9 mouse cellular contexts compared by ENCODE assay signal in genomic region chr10:130470311-130470760, GRCm38 (mm10). TPM values are rescaled to one million over a fixed set of nuclear protein-coding genes. Genes with fewer than 3 reads are reported as not detected.
DNase-seq lines count a peak whose midpoint lies in the region; ATAC-seq and TF ChIP-seq lines count a peak whose summit lies in the region.
"Had no signal": no experiment of that assay in that cellular context is flagged by ENCODE, and none has a peak within 500 bp of the region (broad histone marks: within the 10 kb centered on the region; RNA-seq: fewer than 3 reads in every experiment).

No protein-coding gene starts in this region.

- ATAC-seq in kidney, embryonic 15.5 days (replicated peaks; ENCODE audit: low FRiP score): peak; percentile 99
- peak; percentile 98 for ATAC-seq in forebrain, embryonic 12.5 days (ENCODE audit: low FRiP score)
- ATAC-seq in intestine, embryonic 16.5 days: peak; percentile 99
- ATAC-seq in liver, postnatal 0 days: peak; percentile 49; the same call in 1 of the 2 replicates

- no peak overlapping the region for H3K27ac ChIP-seq in kidney, embryonic 15.5 days
- H3K27ac ChIP-seq in forebrain, embryonic 12.5 days: no peak overlapping the region
- no peak overlapping the region for H3K27ac ChIP-seq in intestine, embryonic 16.5 days (ENCODE audit: low read length)
- H3K27ac ChIP-seq in liver, postnatal 0 days (ENCODE audit: low read depth): no peak overlapping the region

- peak overlapping the region; percentile 50 for H3K4me3 ChIP-seq in kidney, embryonic 15.5 days (replicated peaks)
- peak overlapping the region; percentile 42 for H3K4me3 ChIP-seq in forebrain, embryonic 12.5 days (replicated peaks)
- H3K4me3 ChIP-seq in intestine, embryonic 16.5 days (ENCODE audit: low read length): peak overlapping the region; percentile 54
- peak overlapping the region; percentile 47 for H3K4me3 ChIP-seq in liver, postnatal 0 days (ENCODE audit: low read depth, low read length)

- no peak for TF ChIP-seq CTCF in liver, postnatal 0 days (IDR thresholded peaks at IDR 0.05; ENCODE audit: low read depth)

- 3% methylated on average over 36 of the region's 36 CpGs for WGBS in kidney, embryonic 15.5 days
- 4% methylated on average over 36 of the region's 36 CpGs for WGBS in forebrain, embryonic 12.5 days
- 2% methylated on average over 36 of the region's 36 CpGs for WGBS in intestine, embryonic 16.5 days
- 2% methylated on average over 36 of the region's 36 CpGs for whole genome bisulfite sequencing in liver, postnatal 0 days (ENCODE audit: insufficient replicate concordance)

- H3K4me2 ChIP-seq in kidney, embryonic 15.5 days: peak overlapping the region; percentile 80
- H3K4me2 ChIP-seq in forebrain, embryonic 12.5 days: peak overlapping the region; percentile 66
- H3K4me2 ChIP-seq in intestine, embryonic 16.5 days (ENCODE audit: low read depth, low read length): peak overlapping the region; percentile 89
- H3K4me2 ChIP-seq in liver, postnatal 0 days (ENCODE audit: low read depth, low read length): peak overlapping the region; percentile 77

- TF ChIP-seq EP300 in liver, postnatal 0 days (IDR thresholded peaks at IDR 0.05; ENCODE audit: low read depth): no peak

- no peaks in the 10 kb centered on the region for H3K4me1 ChIP-seq in kidney, embryonic 15.5 days
- no peaks in the 10 kb centered on the region for H3K4me1 ChIP-seq in forebrain, embryonic 12.5 days
- no peaks in the 10 kb centered on the region for H3K4me1 ChIP-seq in intestine, embryonic 16.5 days (ENCODE audit: control insufficient read depth, insufficient read depth, low read length)
- H3K4me1 ChIP-seq in liver, postnatal 0 days (ENCODE audit: insufficient read depth): no peaks in the 10 kb centered on the region

- DNase-seq in kidney, adult 9 months: no peak
- DNase-seq in adrenal gland, postnatal 10 days: peak; percentile 41
- peak; percentile 24 for DNase-seq in liver, postnatal 0 days
- DNase-seq in retina, embryonic 14.5 days (ENCODE audit: low spot score): peak; percentile 71
- DNase-seq in spleen, postnatal 36 days (ENCODE audit: low spot score in 2 of 2): no peak

- peak overlapping the region; percentile 47 for H3K9ac ChIP-seq in kidney, embryonic 15.5 days
- H3K9ac ChIP-seq in forebrain, embryonic 12.5 days: peak overlapping the region; percentile 54
- H3K9ac ChIP-seq in intestine, embryonic 16.5 days (ENCODE audit: low read depth, low read length): peak overlapping the region; percentile 75
- H3K9ac ChIP-seq in liver, postnatal 0 days (replicated peaks): peak overlapping the region; percentile 22; the same call in 1 of the 2 replicates

- H3K36me3 ChIP-seq in kidney, embryonic 15.5 days: no peaks in the 10 kb centered on the region
- no peaks in the 10 kb centered on the region for H3K36me3 ChIP-seq in forebrain, embryonic 12.5 days (replicated peaks)
- no peaks in the 10 kb centered on the region for H3K36me3 ChIP-seq in intestine, embryonic 16.5 days (ENCODE audit: control insufficient read depth, insufficient read depth, low read length)
- H3K36me3 ChIP-seq in liver, postnatal 0 days (replicated peaks; ENCODE audit: insufficient read depth, low read length): no peaks in the 10 kb centered on the region

- H3K27me3 ChIP-seq in kidney, embryonic 15.5 days: no peaks in the 10 kb centered on the region
- H3K27me3 ChIP-seq in forebrain, embryonic 12.5 days: no peaks in the 10 kb centered on the region
- H3K27me3 ChIP-seq in intestine, embryonic 16.5 days (replicated peaks; ENCODE audit: control insufficient read depth, insufficient read depth, low read length): no peaks in the 10 kb centered on the region
- no peaks in the 10 kb centered on the region for H3K27me3 ChIP-seq in liver, postnatal 0 days (ENCODE audit: insufficient read depth, low read length)

- H3K9me3 ChIP-seq in kidney, embryonic 15.5 days (replicated peaks): no peaks in the 10 kb centered on the region
- H3K9me3 ChIP-seq in forebrain, embryonic 12.5 days: no peaks in the 10 kb centered on the region
- H3K9me3 ChIP-seq in intestine, embryonic 16.5 days (ENCODE audit: control insufficient read depth, low read length): no peaks in the 10 kb centered on the region
- H3K9me3 ChIP-seq in liver, postnatal 0 days (ENCODE audit: low read length): no peaks in the 10 kb centered on the region

RNA-seq across cellular contexts. Expression of gene Vmn2r86, which starts 14.5 kb away (rescaled TPM):
- not detected in 2 replicates for polyA plus RNA-seq in kidney, embryonic 15.5 days (2015; fragmentation: Nextera tagmentation; extraction: Ambion mirVana)
- not detected for total RNA-seq in adrenal gland, postnatal 10 days (2021)
- polyA plus RNA-seq in forebrain, embryonic 12.5 days (2016; fragmentation: Nextera tagmentation; extraction: Ambion mirVana): 0.03 TPM in 1 of 2 replicates, not detected in the other
- polyA plus RNA-seq in intestine, embryonic 16.5 days (2015; fragmentation: Nextera tagmentation; extraction: Ambion mirVana): not detected in 2 replicates
- not detected in 2 replicates for polyA plus RNA-seq in liver, postnatal 0 days (2015; fragmentation: Nextera tagmentation; extraction: Ambion mirVana)
- total RNA-seq: adrenal gland, postnatal 4 days had no signal

RNA-seq across cellular contexts. Expression of gene Vmn2r87, which starts 26.9 kb away (rescaled TPM):
- not detected in 2 replicates for polyA plus RNA-seq in kidney, embryonic 15.5 days (2015; fragmentation: Nextera tagmentation; extraction: Ambion mirVana)
- not detected for total RNA-seq in adrenal gland, postnatal 10 days (2021)
- polyA plus RNA-seq in forebrain, embryonic 12.5 days (2016; fragmentation: Nextera tagmentation; extraction: Ambion mirVana): 0.05 and 0.10 TPM in 2 replicates
- polyA plus RNA-seq in intestine, embryonic 16.5 days (2015; fragmentation: Nextera tagmentation; extraction: Ambion mirVana): not detected in 2 replicates
- not detected in 2 replicates for polyA plus RNA-seq in liver, postnatal 0 days (2015; fragmentation: Nextera tagmentation; extraction: Ambion mirVana)
- total RNA-seq: adrenal gland, postnatal 4 days had no signal

RNA-seq across cellular contexts. Expression of gene Vmn2r85, which starts 40.8 kb away (rescaled TPM):
- not detected in 2 replicates for polyA plus RNA-seq in kidney, embryonic 15.5 days (2015; fragmentation: Nextera tagmentation; extraction: Ambion mirVana)
- total RNA-seq in adrenal gland, postnatal 10 days (2021): not detected
- not detected in 2 replicates for polyA plus RNA-seq in forebrain, embryonic 12.5 days (2016; fragmentation: Nextera tagmentation; extraction: Ambion mirVana)
- not detected in 2 replicates for polyA plus RNA-seq in intestine, embryonic 16.5 days (2015; fragmentation: Nextera tagmentation; extraction: Ambion mirVana)
- not detected in 2 replicates for polyA plus RNA-seq in liver, postnatal 0 days (2015; fragmentation: Nextera tagmentation; extraction: Ambion mirVana)
- total RNA-seq: adrenal gland, postnatal 4 days had no signal

Comparison
In these comparisons a context has a peak if more than half of its experiments do, and no peak if none do; other contexts are left out.
1. ATAC-seq: peak in every context shown above with its lines; median percentile 99 in kidney, embryonic 15.5 days; 99 in intestine, embryonic 16.5 days; 98 in forebrain, embryonic 12.5 days; 49 in liver, postnatal 0 days.
2. H3K9ac ChIP-seq: peak in every context shown above with its lines; median percentile 75 in intestine, embryonic 16.5 days; 54 in forebrain, embryonic 12.5 days; 47 in kidney, embryonic 15.5 days; 22 in liver, postnatal 0 days.
3. DNase-seq: peak in adrenal gland, postnatal 10 days (single experiment), liver, postnatal 0 days (single experiment) and retina, embryonic 14.5 days (single experiment); none in kidney, adult 9 months (single experiment) and spleen, postnatal 36 days (0 of 2).
4. Peak in every context shown above with its lines, with median percentiles within 50 percentile points of each other: H3K4me2 ChIP-seq and H3K4me3 ChIP-seq.